Mouse (Mus musculus) C2C12 (cell line): Measurements from ENCODE around the gene Wnt6. TPM values are rescaled to one million over a fixed set of nuclear protein-coding genes. Genes with fewer than 3 reads are reported as not detected.

ENCODE experiments used
- H3K27me3 ChIP-seq: one replicate; pipeline ENCODE4 v1.6.1; 2011; ENCODE audit not compliant: control insufficient read depth, insufficient read depth, insufficient read length
- H3K36me3 ChIP-seq: one replicate; pipeline ENCODE4 v1.6.1; 2011; ENCODE audit not compliant: control insufficient read depth, insufficient read depth
- H3K4me3 ChIP-seq: one replicate; pipeline ENCODE4 v1.5.1; 2011; ENCODE audit warnings: mild to moderate bottlenecking, control low read depth; ENCODE audit not compliant: poor library complexity, insufficient read depth, severe bottlenecking
- H3K79me2 ChIP-seq: one replicate; pipeline ENCODE4 v1.6.1; 2011; ENCODE audit not compliant: control insufficient read depth, insufficient read depth
- H3K79me3 ChIP-seq: one replicate; pipeline ENCODE4 v1.6.1; 2011; ENCODE audit warnings: low read depth, control low read depth
- H3ac ChIP-seq: one replicate; pipeline ENCODE3; 2011; ENCODE audit warnings: low read depth; ENCODE audit not compliant: control insufficient read depth, insufficient read length
- CEBPB ChIP-seq: IDR thresholded peaks from one replicate; pipeline ENCODE4 v1.6.1; 2011; ENCODE audit warnings: low read depth, mild to moderate bottlenecking, control low read depth, moderate library complexity
- CTCF ChIP-seq: IDR thresholded peaks from one replicate; pipeline ENCODE4 v1.5.1; 2011; ENCODE audit not compliant: control insufficient read depth, insufficient read depth, insufficient read length
- FOSL1 ChIP-seq: IDR thresholded peaks from one replicate; pipeline ENCODE4 v1.8.0; 2011; ENCODE audit warnings: mild to moderate bottlenecking, low read length; ENCODE audit not compliant: poor library complexity, insufficient read depth, severe bottlenecking
- MAX ChIP-seq: IDR thresholded peaks from one replicate; pipeline ENCODE4 v1.6.1; 2011; ENCODE audit warnings: mild to moderate bottlenecking, control low read depth
- MYOD1 ChIP-seq: IDR thresholded peaks from one replicate; pipeline ENCODE4 v1.6.1; 2011; ENCODE audit warnings: low read depth; ENCODE audit not compliant: control insufficient read depth, insufficient read length
- MYOG ChIP-seq: IDR thresholded peaks from one replicate; pipeline ENCODE4 v1.6.1; 2011; ENCODE audit not compliant: control insufficient read depth, insufficient read length; ENCODE audit errors: extremely low read depth
- USF1 ChIP-seq: IDR thresholded peaks from one replicate; pipeline ENCODE4 v1.6.1; 2011; ENCODE audit warnings: low read depth, mild to moderate bottlenecking, control low read depth, moderate library complexity
- polyA plus RNA-seq: library from polyadenylated mRNA; unstranded; fragments of >200 nt; fragmentation: generic; extraction: Trizol; gene quantifications from one replicate; pipeline ENCODE4 v1.2.1, GENCODE M21; 2012; ENCODE audit warnings: missing spikeins

Wnt6 gene
- polyA plus RNA-seq, 1 experiment, result 3.0 TPM

- H3K27me3 ChIP-seq, result peaks cover 7% of the 10 kb centered on the region
- H3ac ChIP-seq, result no peak overlapping the region
- no peaks in the 10 kb centered on the region for H3K79me2 ChIP-seq
- no peak overlapping the region for H3K4me3 ChIP-seq
- H3K79me3 ChIP-seq, result no peaks in the 10 kb centered on the region
- TF ChIP-seq MYOG (no peak), MAX (no peak), CEBPB (no peak), MYOD1 (no peak), CTCF (no peak), USF1 (no peak)
- no peaks in the 10 kb centered on the region for H3K36me3 ChIP-seq
Measured at GRCm38 (mm10) chr1:74737500-74737899, 34.2 kb upstream of the Wnt6 start.

GRCm38 (mm10) chr1:74740846-74741245 is 30.8 kb upstream of the Wnt6 start:
- no peak for TF ChIP-seq MAX
- no peak for TF ChIP-seq MYOD1
- no peak for TF ChIP-seq MYOG
- no peak for TF ChIP-seq FOSL1
- no peak for TF ChIP-seq CTCF
- no peak for TF ChIP-seq USF1
- no peak for TF ChIP-seq CEBPB
- H3K36me3 ChIP-seq, result no peaks in the 10 kb centered on the region
- no peak overlapping the region for H3ac ChIP-seq
- H3K79me3 ChIP-seq, result no peaks in the 10 kb centered on the region
- H3K4me3 ChIP-seq, result peak overlapping the region; percentile 6
- no peaks in the 10 kb centered on the region for H3K79me2 ChIP-seq
- H3K27me3 ChIP-seq, result peaks cover 4% of the 10 kb centered on the region

- no peaks in the 10 kb centered on the region for H3K36me3 ChIP-seq
- no peaks in the 10 kb centered on the region for H3K79me3 ChIP-seq
- no peak for TF ChIP-seq CEBPB
- TF ChIP-seq CTCF, result no peak
- no peak for TF ChIP-seq MYOD1
- no peak for TF ChIP-seq FOSL1
- no peak for TF ChIP-seq MAX
- TF ChIP-seq MYOG, result no peak
- no peak for TF ChIP-seq USF1
- H3ac ChIP-seq, result no peak overlapping the region
- H3K4me3 ChIP-seq, result no peak overlapping the region
- no peaks in the 10 kb centered on the region for H3K27me3 ChIP-seq
- H3K79me2 ChIP-seq, result no peaks in the 10 kb centered on the region
Measured at GRCm38 (mm10) chr1:74747335-74747734, 24.4 kb upstream of the Wnt6 start.

GRCm38 (mm10) chr1:74748643-74749271 is 22.9 kb upstream of the Wnt6 start, which contains the start of gene Prkag3:
Prkag3 (minus strand) TSS chr1:74749221.
- Histone ChIP-seq H3K36me3 (no peaks in the 10 kb centered on the region), H3K4me3 (peak within 1 kb of the TSS; percentile 3)
- TF ChIP-seq USF1 (no peak), MYOG (no peak), MYOD1 (peak; percentile 40), FOSL1 (no peak), CEBPB (no peak), MAX (no peak), CTCF (peak; percentile 60)

GRCm38 (mm10) chr1:74749301-74749700 is 22.4 kb upstream of the Wnt6 start:
- no peak for TF ChIP-seq USF1
- peak; percentile 49 for TF ChIP-seq MYOD1
- H3ac ChIP-seq, result no peak overlapping the region
- H3K79me3 ChIP-seq, result no peaks in the 10 kb centered on the region
- H3K4me3 ChIP-seq, result no peak overlapping the region
- H3K27me3 ChIP-seq, result no peaks in the 10 kb centered on the region
- H3K79me2 ChIP-seq, result no peaks in the 10 kb centered on the region
- no peaks in the 10 kb centered on the region for H3K36me3 ChIP-seq

More at GRCm38 (mm10) chr1:74748643-74749271, 22.9 kb upstream of the Wnt6 start, which contains the start of gene Prkag3:
- H3K79me2 ChIP-seq, result no peaks in the 10 kb centered on the region
- no peaks in the 10 kb centered on the region for H3K27me3 ChIP-seq
- peak within 1 kb of the TSS; percentile 12 for H3ac ChIP-seq
- no peaks in the 10 kb centered on the region for H3K79me3 ChIP-seq

GRCm38 (mm10) chr1:74750683-74751082 is 21.0 kb upstream of the Wnt6 start:
- TF ChIP-seq MYOD1, result no peak
- TF ChIP-seq MYOG, result no peak
- TF ChIP-seq CTCF, result no peak
- no peak for TF ChIP-seq MAX
- no peak for TF ChIP-seq CEBPB
- TF ChIP-seq USF1, result no peak
- TF ChIP-seq FOSL1, result no peak
- H3K4me3 ChIP-seq, result no peak overlapping the region
- no peaks in the 10 kb centered on the region for H3K36me3 ChIP-seq

More at GRCm38 (mm10) chr1:74750683-74751082, 21.0 kb upstream of the Wnt6 start:
- Histone ChIP-seq H3K79me2 (no peaks in the 10 kb centered on the region), H3K79me3 (no peaks in the 10 kb centered on the region), H3K27me3 (no peaks in the 10 kb centered on the region), H3ac (no peak overlapping the region)
